Mouse (Mus musculus): Measurements from ENCODE around the gene Mboat7. TPM values are rescaled to one million over a fixed set of nuclear protein-coding genes. Genes with fewer than 3 reads are reported as not detected.

Mboat7 gene
- total and polyA plus RNA-seq, 3 experiments, result 18.4 to 41.2 (median 21.7) TPM

DNA sequence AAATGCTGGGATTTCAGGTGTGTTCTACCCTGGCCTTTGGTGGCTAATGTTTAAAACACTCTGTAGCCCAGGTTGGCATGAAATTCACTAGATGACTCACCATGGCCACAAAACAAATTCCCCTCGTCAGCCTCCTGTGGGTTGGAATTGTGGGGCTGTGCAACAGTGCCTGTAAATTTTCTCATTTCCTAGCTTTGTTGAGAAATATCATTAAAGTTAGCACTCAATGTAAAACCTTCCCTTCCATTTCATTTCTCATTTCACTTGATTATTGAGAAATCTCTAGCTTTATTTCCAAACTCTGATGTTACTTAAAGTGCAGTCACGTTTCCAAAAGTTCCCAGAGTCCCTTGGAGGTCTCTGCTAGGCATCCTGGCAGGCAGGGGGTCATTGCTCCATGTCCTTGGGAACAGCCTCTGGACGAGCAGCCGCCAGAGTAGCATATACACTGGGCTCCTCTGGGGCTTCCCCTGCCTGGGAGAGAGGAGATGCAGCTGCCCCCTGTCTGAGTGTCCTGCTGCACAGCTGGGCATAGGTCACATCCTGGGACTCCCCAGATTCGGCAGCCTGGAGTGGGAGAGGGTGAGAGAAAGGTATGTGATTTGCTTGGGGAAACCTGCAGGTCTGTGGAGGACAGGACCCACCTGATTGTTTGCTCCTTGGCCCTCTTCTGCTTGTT lies 19.1 kb upstream of the Mboat7 start (continued):
- TF ChIP-seq NELFE (IDR thresholded peaks at IDR 0.05; ENCODE audit: low read depth, low read length) (no peak), RAD21 (IDR thresholded peaks at IDR 0.05; ENCODE audit: low read depth, low read length) (no peak), NRF1 (IDR thresholded peaks at IDR 0.05; ENCODE audit: low read depth, low read length) (no peak), TCF12 (IDR thresholded peaks at IDR 0.05; ENCODE audit: low read depth, low read length) (peak; percentile 41), JUND (conservative IDR thresholded peaks at IDR 0.05; ENCODE audit: low read depth, low read length) (peak; percentile 78), ZNF384 (IDR thresholded peaks at IDR 0.05; ENCODE audit: low read depth, low read length) (no peak), ZMIZ1 (IDR thresholded peaks at IDR 0.05; ENCODE audit: low read depth, low read length) (no peak), POLR2AphosphoS2 (IDR thresholded peaks at IDR 0.05; ENCODE audit: low read depth, low read length) (no peak), SMC3 (IDR thresholded peaks at IDR 0.05; ENCODE audit: low read depth, low read length) (no peak), ZKSCAN1 (IDR thresholded peaks at IDR 0.05; ENCODE audit: borderline replicate concordance, low read depth, low read length) (no peak), GABPA (IDR thresholded peaks at IDR 0.05; ENCODE audit: insufficient replicate concordance, low read depth, low read length) (no peak), USF1 (IDR thresholded peaks at IDR 0.05; ENCODE audit: low read depth, low read length) (no peak), RCOR1 (conservative IDR thresholded peaks at IDR 0.05; ENCODE audit: low read depth, low read length) (0 out of 2 replicates have a peak, but pooled peaks have one; percentile 56), ETS1 (conservative IDR thresholded peaks at IDR 0.05; ENCODE audit: low read depth, low read length) (peak; percentile 32; the same call in 1 of the 2 replicates), CHD2 (IDR thresholded peaks at IDR 0.05; ENCODE audit: low read length) (no peak; the same call in 1 of the 2 replicates), CHD1 (IDR thresholded peaks at IDR 0.05; ENCODE audit: low read depth, low read length) (no peak), ELF1 (IDR thresholded peaks at IDR 0.05; ENCODE audit: low read depth, low read length) (no peak), MYC (IDR thresholded peaks at IDR 0.05; ENCODE audit: low read depth, low read length) (0 out of 2 replicates have a peak, but pooled peaks have one; percentile 25), E2F4 (IDR thresholded peaks at IDR 0.05; ENCODE audit: insufficient replicate concordance, low read depth, low read length) (no peak), EP300 (IDR thresholded peaks at IDR 0.05; ENCODE audit: low read length) (peak; percentile 85), MEF2A (IDR thresholded peaks at IDR 0.05; ENCODE audit: borderline replicate concordance, low read depth, low read length) (peak; percentile 56), IRF4 (IDR thresholded peaks at IDR 0.05; ENCODE audit: low read depth, low read length) (peak; percentile 91)

DNA sequence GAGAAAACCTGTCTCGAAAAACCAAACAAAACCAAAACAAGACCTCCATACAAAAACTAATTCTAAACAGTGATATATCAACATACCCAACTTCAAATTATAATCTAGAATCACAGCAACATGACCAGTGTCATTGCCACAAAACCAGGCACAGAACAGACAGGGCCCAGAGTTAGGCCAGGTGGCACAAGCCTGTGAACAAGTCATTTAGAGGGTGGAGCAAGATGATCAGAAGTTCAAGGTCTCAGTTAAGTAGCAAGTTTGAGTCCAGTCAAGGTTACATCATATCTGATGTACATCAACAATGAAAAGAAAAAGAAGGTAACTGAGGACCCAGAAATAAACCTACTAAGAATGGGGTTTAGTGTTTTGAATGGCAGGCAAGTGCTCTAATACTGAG lies 15.7 kb upstream of the Mboat7 start:
- peaks cover 31 to 44% of the 10 kb centered on the region in 2 experiments for H3K36me3 ChIP-seq (replicated peaks in 1 of 2; ENCODE audit: control insufficient read depth in 1 of 2, insufficient read depth in 1 of 2, low read length in 1 of 2)
- in situ Hi-C loops (cut with MboI; ENCODE audit: low pct_ligation_motif_present, low pct_unique_long_range_greater_than_20kb, low sequenced_read_pairs), result no loop called here
- H3K79me2 ChIP-seq (replicated peaks; ENCODE audit: control insufficient read depth, extremely low read depth, insufficient read depth, poor library complexity, severe bottlenecking), result peaks cover 29% of the 10 kb centered on the region
- peak; percentile 83 for TF ChIP-seq CHD2 (IDR thresholded peaks at IDR 0.05; ENCODE audit: low read length)
- TF ChIP-seq POLR2AphosphoS2 (IDR thresholded peaks at IDR 0.05; ENCODE audit: low read depth, low read length), result peak; percentile 92
- no peak for TF ChIP-seq HCFC1 (IDR thresholded peaks at IDR 0.05; ENCODE audit: low read depth, low read length)
- TF ChIP-seq BHLHE40 (IDR thresholded peaks at IDR 0.05; ENCODE audit: low read depth, low read length), result 0 out of 2 replicates have a peak, but pooled peaks have one; percentile 15
- no peak for TF ChIP-seq SMC3 (IDR thresholded peaks at IDR 0.05; ENCODE audit: low read depth, low read length)
- TF ChIP-seq SIN3A (IDR thresholded peaks at IDR 0.05; ENCODE audit: low read length), result 0 out of 2 replicates have a peak, but pooled peaks have one; percentile 27
- peak; percentile 61 for TF ChIP-seq POLR2A (IDR thresholded peaks at IDR 0.05; ENCODE audit: low read depth, low read length)
- TF ChIP-seq E2F4 (IDR thresholded peaks at IDR 0.05; ENCODE audit: insufficient replicate concordance, low read depth, low read length), result 0 out of 2 replicates have a peak, but pooled peaks have one; percentile 28
- TF ChIP-seq RAD21 (IDR thresholded peaks at IDR 0.05; ENCODE audit: low read depth, low read length), result no peak
- peak; percentile 69 for TF ChIP-seq ZMIZ1 (IDR thresholded peaks at IDR 0.05; ENCODE audit: low read depth, low read length)
- no peak for TF ChIP-seq PAX5 (IDR thresholded peaks at IDR 0.05; ENCODE audit: low read length)
- TF ChIP-seq ETS1 (conservative IDR thresholded peaks at IDR 0.05; ENCODE audit: low read depth, low read length), result 0 out of 2 replicates have a peak, but pooled peaks have one; percentile 14
- TF ChIP-seq TCF12 (IDR thresholded peaks at IDR 0.05; ENCODE audit: low read depth, low read length), result no peak
- no peak overlapping the region for H3K9ac ChIP-seq (ENCODE audit: insufficient read depth, low read depth)
- DNase-seq (ENCODE audit: extremely low read depth), result peak; percentile 72
- H3K27ac ChIP-seq (ENCODE audit: insufficient read depth, low read depth), result no peak overlapping the region
- no peaks in the 10 kb centered on the region for H3K9me3 ChIP-seq (replicated peaks; ENCODE audit: low read length)
- H3K4me3 ChIP-seq (replicated peaks in 1 of 3; ENCODE audit: low read depth in 2 of 3, low read length in 2 of 3, poor library complexity in 1 of 3), result no peak overlapping the region
- H3K4me1 ChIP-seq (ENCODE audit: control insufficient read depth in 1 of 2, insufficient read depth in 2 of 2), result peaks cover 11 to 51% of the 10 kb centered on the region in 2 experiments
- H3K27me3 ChIP-seq (replicated peaks), result no peaks in the 10 kb centered on the region
- dilution Hi-C loops (cut with MboI; ENCODE audit: extremely low pct_ligation_motif_present, extremely low pct_unique_long_range_greater_than_20kb, low sequenced_read_pairs), result no loop called here
- H3K4me2 ChIP-seq (ENCODE audit: insufficient read depth, low read depth, poor library complexity, severe bottlenecking), result no peak overlapping the region
